Mouse (Mus musculus): ENCODE results near the gene Gria1.

- no peak for TF ChIP-seq USF1 (IDR thresholded peaks at IDR 0.05; ENCODE audit: low read depth)
- no peak for TF ChIP-seq POLR2A (IDR thresholded peaks at IDR 0.05; ENCODE audit: insufficient read length, low read depth)
- no peak for TF ChIP-seq MAX (IDR thresholded peaks at IDR 0.05; ENCODE audit: low read depth)
- TF ChIP-seq MYOG (IDR thresholded peaks at IDR 0.05; ENCODE audit: control insufficient read depth in 1 of 3, insufficient read depth in 1 of 3, insufficient read length in 2 of 3, low read depth in 2 of 3): no peak
- no peak for TF ChIP-seq TCF12 (IDR thresholded peaks at IDR 0.05; ENCODE audit: insufficient read depth, poor library complexity, severe bottlenecking)
Observed at GRCm38 (mm10) chr11:57062441-57062840, 51.3 kb downstream of the Gria1 start.
